Mouse (Mus musculus) urinary bladder, postnatal 25 days (tissue): ENCODE results near the gene Uri1.

Source experiments
- DNase-seq: peaks from one replicate; pipeline ENCODE4 v3.0.0; 2022; ENCODE audit warnings: low spot score

The Uri1 gene

GRCm38 (mm10) chr7:37918926-37919325 lies 104.4 kb downstream of the Uri1 start:
- DNase-seq = no peak

- DNase-seq = no peak
These were observed 106.5 kb downstream of the Uri1 start for GRCm38 (mm10) chr7:37916762-37917439.

- no peak for DNase-seq
These were observed 111.6 kb downstream of the Uri1 start for GRCm38 (mm10) chr7:37911802-37912122.

GRCm38 (mm10) chr7:37911114-37911801 lies 112.1 kb downstream of the Uri1 start:
- no peak for DNase-seq

- DNase-seq = no peak
These were observed 113.2 kb downstream of the Uri1 start for GRCm38 (mm10) chr7:37910161-37910560.
